Mouse (Mus musculus) MEL (cell line): Measurements from ENCODE around the gene Hc. TPM values are rescaled to one million over a fixed set of nuclear protein-coding genes. Genes with fewer than 3 reads are reported as not detected.

Source experiments
- DNase-seq: peaks from one replicate; pipeline ENCODE4 v3.0.0; 2011; ENCODE audit warnings: low read depth, low spot score
- H3K27ac ChIP-seq: 2 replicates; pipeline ENCODE4 v1.5.1; 2012; ENCODE audit warnings: low read depth, mild to moderate bottlenecking, control low read depth, low read length, moderate library complexity; ENCODE audit not compliant: control insufficient read depth
- H3K27me3 ChIP-seq, 2 experiments: fragments of 150-350 bp in 1 of 2; sonication (generic) in 1 of 2; 2 replicates each; pipeline ENCODE4 v1.6.1; 2012; ENCODE audit warnings: low read length in 2 of 2, mild to moderate bottlenecking in 2 of 2, improper control_type of control experiment in 1 of 2, moderate library complexity in 1 of 2; ENCODE audit not compliant: insufficient read depth in 2 of 2, control insufficient read depth in 1 of 2
- H3K36me3 ChIP-seq, 2 experiments: 2 replicates each; pipeline ENCODE4 v1.6.1; 2012 to 2014; ENCODE audit warnings: low read length in 2 of 2, improper control_type of control experiment in 1 of 2, inconsistent platforms in 1 of 2, mild to moderate bottlenecking in 1 of 2; ENCODE audit not compliant: insufficient read depth in 2 of 2, control insufficient read depth in 1 of 2
- H3K4me1 ChIP-seq, 2 experiments: fragments of 150-350 bp in 1 of 2; sonication (generic) in 1 of 2; 2 replicates each; pipeline ENCODE4 v1.6.1; 2012; ENCODE audit warnings: low read length in 2 of 2, improper control_type of control experiment in 1 of 2, mild to moderate bottlenecking in 1 of 2; ENCODE audit not compliant: insufficient read depth in 2 of 2, control insufficient read depth in 1 of 2
- H3K4me3 ChIP-seq, 2 experiments: fragments of 150-350 bp in 1 of 2; sonication (generic) in 1 of 2; 2 replicates each; pipeline ENCODE4 v1.5.1; 2012; ENCODE audit warnings: low read depth in 2 of 2, low read length in 2 of 2, mild to moderate bottlenecking in 2 of 2, moderate library complexity in 2 of 2, control low read depth in 1 of 2, improper control_type of control experiment in 1 of 2; ENCODE audit not compliant: control insufficient read depth in 1 of 2, insufficient read depth in 1 of 2
- H3K79me2 ChIP-seq: 2 replicates; pipeline ENCODE4 v1.6.1; 2012; ENCODE audit warnings: mild to moderate bottlenecking, low read length, moderate library complexity; ENCODE audit not compliant: control insufficient read depth, poor library complexity, insufficient read depth
- H3K9ac ChIP-seq: 2 replicates; pipeline ENCODE4 v1.6.1; 2012; ENCODE audit warnings: low read depth, mild to moderate bottlenecking, control low read depth, low read length, moderate library complexity; ENCODE audit not compliant: control insufficient read depth, poor library complexity, severe bottlenecking
- H3K9me3 ChIP-seq: fragments of 150-350 bp; sonication (generic); replicated peaks from 2 replicates; pipeline ENCODE4 v1.6.1; 2012; ENCODE audit warnings: mild to moderate bottlenecking, low read length, improper control_type of control experiment, moderate library complexity; ENCODE audit not compliant: insufficient read depth
- EP300 ChIP-seq, 2 experiments: IDR thresholded peaks; 2 replicates each; pipeline ENCODE4 v1.6.1; 2011; ENCODE audit warnings: improper control_type of control experiment in 2 of 2, low read length in 2 of 2, low read depth in 1 of 2, mild to moderate bottlenecking in 1 of 2
- ETS1 ChIP-seq: IDR thresholded peaks from 2 replicates; pipeline ENCODE4 v1.6.1; 2012; ENCODE audit warnings: low read depth, mild to moderate bottlenecking, inconsistent platforms, low read length, improper control_type of control experiment, moderate library complexity
- GATA1 ChIP-seq: IDR thresholded peaks from 2 replicates; pipeline ENCODE4 v1.6.1; 2011; ENCODE audit warnings: low read depth, low read length, improper control_type of control experiment
- JUND ChIP-seq: IDR thresholded peaks from 2 replicates; pipeline ENCODE4 v1.6.1; 2011; ENCODE audit warnings: low read depth, mild to moderate bottlenecking, improper control_type of control experiment, low read length
- MAFK ChIP-seq: IDR thresholded peaks from 2 replicates; pipeline ENCODE4 v1.6.1; 2011; ENCODE audit warnings: low read depth, mild to moderate bottlenecking, low read length, improper control_type of control experiment, borderline replicate concordance
- MAX ChIP-seq: IDR thresholded peaks from 2 replicates; pipeline ENCODE4 v1.6.1; 2011; ENCODE audit warnings: low read length, improper control_type of control experiment
- MAZ ChIP-seq: IDR thresholded peaks from 2 replicates; pipeline ENCODE4 v1.6.1; 2012; ENCODE audit warnings: low read depth, mild to moderate bottlenecking, inconsistent platforms, low read length, improper control_type of control experiment
- RCOR1 ChIP-seq: IDR thresholded peaks from 2 replicates; pipeline ENCODE4 v1.6.1; 2012; ENCODE audit warnings: low read depth, mild to moderate bottlenecking, inconsistent platforms, low read length, improper control_type of control experiment
- SIN3A ChIP-seq: IDR thresholded peaks from 2 replicates; pipeline ENCODE4 v1.6.1; 2012; ENCODE audit warnings: low read length, improper control_type of control experiment, inconsistent platforms
- TAL1 ChIP-seq: IDR thresholded peaks from 2 replicates; pipeline ENCODE4 v1.6.1; 2012; ENCODE audit warnings: mild to moderate bottlenecking, inconsistent platforms, low read length, moderate library complexity, mixed read lengths
- TCF12 ChIP-seq: IDR thresholded peaks from 2 replicates; pipeline ENCODE4 v1.6.1; 2014; ENCODE audit warnings: low read depth, mild to moderate bottlenecking, inconsistent platforms, low read length, improper control_type of control experiment, moderate library complexity
- ZKSCAN1 ChIP-seq: IDR thresholded peaks from 2 replicates; pipeline ENCODE4 v1.6.1; 2012; ENCODE audit warnings: low read depth, mild to moderate bottlenecking, inconsistent platforms, low read length, improper control_type of control experiment, moderate library complexity
- ZNF384 ChIP-seq: IDR thresholded peaks from 2 replicates; pipeline ENCODE4 v1.6.1; 2012; ENCODE audit warnings: low read depth, mild to moderate bottlenecking, inconsistent platforms, low read length, improper control_type of control experiment
- polyA plus RNA-seq, 2 experiments: library from polyadenylated mRNA; stranded (reverse) in 1 of 2; unstranded in 1 of 2; fragments of >175 nt in 1 of 2; fragments of >200 nt in 1 of 2; gene quantifications; 2 replicates each; pipeline versions ENCODE4 v1.2.1 to v1.2.4; 2012; ENCODE audit warnings: low replicate concordance in 2 of 2, low read depth in 1 of 2; ENCODE audit not compliant: insufficient read length in 2 of 2, insufficient read depth in 1 of 2, missing spikeins in 1 of 2
- total RNA-seq: library from RNA; depleted of rRNA; stranded (reverse); fragments of 300-350 nt; gene quantifications from 2 replicates; pipeline ENCODE4 v1.2.3, GENCODE M21; 2012

Hc gene
- total and polyA plus RNA-seq, 3 experiments: not detected

GRCm38 (mm10) chr2:34979459-34980011 is 81.7 kb downstream of the Hc start:
- H3K36me3 ChIP-seq: peaks cover 0 to 34% of the 10 kb centered on the region in 2 experiments; a peak in 2 of 4 replicates
- peak; percentile 3 to 13; a peak in 1 of 4 replicates for TF ChIP-seq EP300 (IDR thresholded peaks at IDR 0.05; ENCODE audit: low read depth in 1 of 2, low read length in 2 of 2)
- peak; percentile 87 for TF ChIP-seq ZNF384
- no peak for TF ChIP-seq MAX
- TF ChIP-seq JUND: no peak
- TF ChIP-seq MAFK: no peak
- TF ChIP-seq, all 39 proteins: peak for 2
- DNase-seq: peak; percentile 31

GRCm38 (mm10) chr2:34978226-34978625 is 83.0 kb downstream of the Hc start:
- TF ChIP-seq TCF12: peak; percentile 35; the same call in 1 of the 2 replicates
- TF ChIP-seq TAL1: peak; percentile 27
- no peak for TF ChIP-seq MAZ
- peak; percentile 85 for TF ChIP-seq GATA1
- TF ChIP-seq ZKSCAN1: no peak
- peak; percentile 20; the same call in 1 of the 2 replicates for TF ChIP-seq SIN3A
- peak; percentile 71 to 75 for TF ChIP-seq EP300 (IDR thresholded peaks at IDR 0.05; ENCODE audit: low read depth in 1 of 2, low read length in 2 of 2)
- peak; percentile 21; the same call in 1 of the 2 replicates for TF ChIP-seq ETS1
- peak; percentile 79 for TF ChIP-seq RCOR1
- Histone ChIP-seq H3K79me2 (no peaks in the 10 kb centered on the region), H3K4me1 (peaks cover 2 to 34% of the 10 kb centered on the region in 2 experiments; a peak in 3 of 4 replicates), H3K36me3 (peaks cover 0 to 34% of the 10 kb centered on the region in 2 experiments; a peak in 2 of 4 replicates), H3K9ac (no peak overlapping the region), H3K27me3 (peaks cover 0 to 1% of the 10 kb centered on the region in 2 experiments; a peak in 1 of 4 replicates), H3K4me3 (no peak overlapping the region), H3K9me3 (no peaks in the 10 kb centered on the region), H3K27ac (peak overlapping the region; percentile 95)
- DNase-seq: peak; percentile 53

More at GRCm38 (mm10) chr2:34979459-34980011, 81.7 kb downstream of the Hc start:
- no peak overlapping the region for H3K27ac ChIP-seq
- H3K9ac ChIP-seq: no peak overlapping the region
- no peaks in the 10 kb centered on the region for H3K79me2 ChIP-seq
- H3K9me3 ChIP-seq: no peaks in the 10 kb centered on the region
- H3K4me3 ChIP-seq: no peak overlapping the region
- peaks cover 0 to 1% of the 10 kb centered on the region in 2 experiments; a peak in 2 of 4 replicates for H3K27me3 ChIP-seq
- peaks cover 2 to 34% of the 10 kb centered on the region in 2 experiments; a peak in 3 of 4 replicates for H3K4me1 ChIP-seq
